In the genomic region with DNA sequence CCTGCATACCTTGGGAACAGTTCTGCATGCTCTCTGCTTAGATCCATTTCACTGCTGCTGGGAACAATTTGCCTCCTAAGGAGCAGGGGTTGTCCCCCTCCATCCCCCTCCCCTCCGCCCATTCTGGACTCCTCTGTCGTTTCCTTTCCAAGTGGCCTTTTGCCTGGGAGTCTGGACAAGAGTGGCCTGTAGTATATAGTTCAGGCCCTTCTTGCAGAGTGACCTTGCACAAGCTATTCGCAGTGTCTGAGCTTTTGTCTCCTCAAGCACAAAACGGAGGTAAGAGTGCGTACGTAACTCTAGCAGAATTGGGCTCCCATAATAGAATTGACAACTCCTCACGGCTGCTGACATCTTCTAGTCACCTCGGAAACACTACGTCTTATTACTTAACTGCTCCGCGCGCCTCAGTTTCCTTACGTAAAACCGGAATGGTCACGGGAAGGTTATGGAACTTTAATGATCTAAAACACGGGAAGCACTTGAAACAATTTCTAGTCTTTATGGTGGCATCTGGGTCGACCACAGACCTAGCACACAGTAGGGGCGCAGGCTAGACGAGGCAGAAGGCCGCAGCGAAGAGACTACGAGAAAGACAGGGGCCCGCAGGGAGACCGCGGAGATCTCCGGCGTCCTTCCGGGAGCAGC, we compare ENCODE assay signal across 8 mouse cellular contexts. TPM values are rescaled to one million over a fixed set of nuclear protein-coding genes. Genes with fewer than 3 reads are reported as not detected.
A peak's percentile ranks its signal among the peaks of the same experiment; 100 is the strongest.
DNase-seq lines count a peak whose midpoint lies in the region; ATAC-seq and TF ChIP-seq lines count a peak whose summit lies in the region.

No protein-coding gene starts in this region.

- H3K4me2 ChIP-seq in liver, embryonic 13.5 days: peak overlapping the region; percentile 94
- peak overlapping the region; percentile 65 for H3K4me2 ChIP-seq in stomach, embryonic 15.5 days

- H3K9me3 ChIP-seq in hindbrain, embryonic 10.5 days: no peaks in the 10 kb centered on the region
- no peaks in the 10 kb centered on the region for H3K9me3 ChIP-seq in liver, embryonic 13.5 days (replicated peaks)
- H3K9me3 ChIP-seq in stomach, embryonic 15.5 days: no peaks in the 10 kb centered on the region

- TF ChIP-seq POLR2A in spleen, adult 2 months (IDR thresholded peaks at IDR 0.05; ENCODE audit: low read depth, low read length): no peak

- H3K36me3 ChIP-seq in spleen, adult 2 months (ENCODE audit: control insufficient read depth, insufficient read depth, low read length): no peaks in the 10 kb centered on the region
- no peaks in the 10 kb centered on the region for H3K36me3 ChIP-seq in hindbrain, embryonic 10.5 days
- no peaks in the 10 kb centered on the region for H3K36me3 ChIP-seq in liver, embryonic 13.5 days
- H3K36me3 ChIP-seq in stomach, embryonic 15.5 days: no peaks in the 10 kb centered on the region

- no peaks in the 10 kb centered on the region; the same call in 1 of the 2 replicates for H3K27me3 ChIP-seq in spleen, adult 2 months (ENCODE audit: control insufficient read depth, insufficient read depth, low read length)
- H3K27me3 ChIP-seq in hindbrain, embryonic 10.5 days (ENCODE audit: insufficient read depth, poor library complexity, severe bottlenecking): peaks cover 9% of the 10 kb centered on the region
- H3K27me3 ChIP-seq in liver, embryonic 13.5 days: peaks cover 11% of the 10 kb centered on the region; the same call in 1 of the 2 replicates
- no peaks in the 10 kb centered on the region for H3K27me3 ChIP-seq in stomach, embryonic 15.5 days (replicated peaks)

- peak overlapping the region; percentile 46 for H3K27ac ChIP-seq in spleen, adult 2 months (ENCODE audit: insufficient read depth, low read length)
- peak overlapping the region; percentile 92 for H3K27ac ChIP-seq in hindbrain, embryonic 10.5 days
- H3K27ac ChIP-seq in liver, embryonic 13.5 days: peak overlapping the region; percentile 69
- H3K27ac ChIP-seq in stomach, embryonic 15.5 days: peak overlapping the region; percentile 67

- peak overlapping the region; percentile 89 for H3K4me3 ChIP-seq in spleen, adult 2 months (ENCODE audit: extremely low read depth, insufficient read depth, insufficient read length)
- H3K4me3 ChIP-seq in hindbrain, embryonic 10.5 days: peak overlapping the region; percentile 71
- peak overlapping the region; percentile 77 for H3K4me3 ChIP-seq in liver, embryonic 13.5 days (replicated peaks)
- H3K4me3 ChIP-seq in stomach, embryonic 15.5 days (replicated peaks): peak overlapping the region; percentile 68

- ATAC-seq in liver, embryonic 13.5 days (ENCODE audit: low read depth): no peak
- ATAC-seq in stomach, embryonic 15.5 days (ENCODE audit: insufficient read depth, low FRiP score, low read depth): no peak

- peak; percentile 40 for DNase-seq in adrenal gland, adult 2 months
- no peak for DNase-seq in adrenal gland, postnatal 4 days (ENCODE audit: low spot score in 2 of 2)
- DNase-seq in spleen, adult 2 months (ENCODE audit: low read depth in 1 of 2, low spot score in 2 of 2): no peak
- DNase-seq in spleen, adult 18-20 months: no peak
- peak; percentile 36 for DNase-seq in hindbrain, embryonic 10.5 days (ENCODE audit: low spot score)
- no peak for DNase-seq in liver, embryonic 13.5 days
- DNase-seq in layer of hippocampus, adult 18-20 months (ENCODE audit: low spot score in 2 of 2): no peak

- peak overlapping the region; percentile 74 for H3K9ac ChIP-seq in liver, embryonic 13.5 days
- peak overlapping the region; percentile 14 for H3K9ac ChIP-seq in stomach, embryonic 15.5 days

- peaks cover 11% of the 10 kb centered on the region; the same call in 1 of the 2 replicates for H3K4me1 ChIP-seq in spleen, adult 2 months (ENCODE audit: control insufficient read depth, insufficient read depth, insufficient read length)
- peaks cover 40% of the 10 kb centered on the region for H3K4me1 ChIP-seq in hindbrain, embryonic 10.5 days (replicated peaks)
- peaks cover 42% of the 10 kb centered on the region for H3K4me1 ChIP-seq in liver, embryonic 13.5 days (replicated peaks)
- peaks cover 24% of the 10 kb centered on the region for H3K4me1 ChIP-seq in stomach, embryonic 15.5 days

- TF ChIP-seq CTCF in spleen, adult 2 months (IDR thresholded peaks at IDR 0.05; ENCODE audit: extremely low read depth, insufficient read depth, insufficient read length, insufficient replicate concordance): no peak

- WGBS in spleen, adult 2 months: 17% methylated on average over 28 of the region's 28 CpGs
- WGBS in hindbrain, embryonic 10.5 days: 1% methylated on average over 28 of the region's 28 CpGs
- WGBS in liver, embryonic 13.5 days (ENCODE audit: insufficient replicate concordance): 8% methylated on average over 28 of the region's 28 CpGs
- WGBS in stomach, embryonic 15.5 days: 4% methylated on average over 28 of the region's 28 CpGs

RNA-seq across cellular contexts. Expression of a gene that starts 0.6 kb away (rescaled TPM):
- total RNA-seq in adrenal gland, adult 2 months (2021): 100 to 1,000 TPM; 190 to 233 TPM
- 48.0 and 79.6 TPM in 2 replicates for polyA plus RNA-seq in adrenal gland, adult 2 months (2012; rRNA removed)
- 100 to 1,000 TPM; 235 to 240 TPM for total RNA-seq in adrenal gland, postnatal 4 days (2021)
- 41.7 and 55.4 TPM in 2 replicates for polyA plus RNA-seq in spleen, adult 2 months (2012; rRNA removed)
- polyA plus RNA-seq in hindbrain, embryonic 10.5 days (2016; fragmentation: Nextera tagmentation; extraction: Ambion mirVana): 28.6 and 32.2 TPM in 2 replicates
- polyA plus RNA-seq in liver, embryonic 13.5 days (2015; fragmentation: Nextera tagmentation; extraction: Ambion mirVana): 10.7 and 11.8 TPM in 2 replicates
- polyA plus RNA-seq in stomach, embryonic 15.5 days (2015; fragmentation: Nextera tagmentation; extraction: Ambion mirVana): 75.3 and 78.2 TPM in 2 replicates
- total RNA-seq in layer of hippocampus, adult 18-20 months (2021): 100 to 1,000 TPM; 283 to 287 TPM

Comparison
In these comparisons a context has a peak if more than half of its experiments do, and no peak if none do; other contexts are left out.
1. DNase-seq: peak in adrenal gland, adult 2 months (single experiment) and hindbrain, embryonic 10.5 days (single experiment); none in adrenal gland, postnatal 4 days (0 of 2), spleen, adult 2 months (0 of 2), spleen, adult 18-20 months (0 of 2), liver, embryonic 13.5 days (single experiment) and layer of hippocampus, adult 18-20 months (0 of 2).
2. Peak in every context shown above with its lines, with median percentiles within 50 percentile points of each other: H3K27ac ChIP-seq and H3K4me3 ChIP-seq.